Mouse (Mus musculus): ENCODE data around the gene Fam204a. TPM values are rescaled to one million over a fixed set of nuclear protein-coding genes. Genes with fewer than 3 reads are reported as not detected.

Fam204a gene
- polyA plus RNA-seq, 1 experiment from 2014 or later: 36.1 TPM

- Histone ChIP-seq H3K36me3 (ENCODE audit: control insufficient read depth, insufficient read depth, low read length) (no peaks in the 10 kb centered on the region), H3K27me3 (ENCODE audit: control insufficient read depth, insufficient read depth, low read length) (no peaks in the 10 kb centered on the region), H3K9me3 (ENCODE audit: control insufficient read depth, low read length) (no peaks in the 10 kb centered on the region), H3K4me1 (replicated peaks; ENCODE audit: control insufficient read depth, insufficient read depth) (no peaks in the 10 kb centered on the region), H3K9ac (ENCODE audit: low read length) (no peak overlapping the region), H3K27ac (replicated peaks) (no peak overlapping the region), H3K4me2 (replicated peaks; ENCODE audit: low read depth) (no peak overlapping the region), H3K4me3 (ENCODE audit: low read depth, low read length) (no peak overlapping the region)
- DNase-seq (ENCODE audit: low spot score) (no peak), ATAC-seq (ENCODE audit: low FRiP score, low TSS enrichment) (no peak)
- TF ChIP-seq EP300 (optimal IDR thresholded peaks at IDR 0.05): no peak
- no peak for TF ChIP-seq CTCF (IDR thresholded peaks at IDR 0.05; ENCODE audit: low read depth)
Observed at GRCm38 (mm10) chr19:60208173-60208572, 18.3 kb downstream of the Fam204a start.

DNA sequence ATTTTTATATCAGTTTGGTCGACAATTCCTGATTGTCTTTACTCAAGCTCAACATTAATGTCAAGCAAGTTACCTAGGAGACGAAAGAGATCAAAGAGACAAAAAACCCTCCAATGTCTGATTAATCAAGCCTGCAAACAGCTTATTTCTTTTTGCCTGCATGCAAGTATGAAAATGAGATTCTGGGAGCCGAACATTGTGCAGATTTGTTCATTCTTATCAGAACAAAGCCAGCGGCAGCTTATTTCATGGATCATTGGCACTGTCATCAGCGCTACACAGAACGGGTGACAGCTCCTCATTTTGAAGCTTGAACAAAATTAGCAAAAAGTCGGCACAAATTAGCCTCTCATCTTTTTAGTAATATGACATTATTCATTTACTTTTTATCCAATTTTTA, 22.3 kb downstream of the Fam204a start:
- Histone ChIP-seq H3K4me3 (ENCODE audit: low read depth, low read length) (no peak overlapping the region), H3K9ac (ENCODE audit: low read length) (no peak overlapping the region), H3K27me3 (ENCODE audit: control insufficient read depth, insufficient read depth, low read length) (no peaks in the 10 kb centered on the region), H3K4me1 (replicated peaks; ENCODE audit: control insufficient read depth, insufficient read depth) (no peaks in the 10 kb centered on the region), H3K4me2 (replicated peaks; ENCODE audit: low read depth) (no peak overlapping the region), H3K36me3 (ENCODE audit: control insufficient read depth, insufficient read depth, low read length) (no peaks in the 10 kb centered on the region), H3K9me3 (ENCODE audit: control insufficient read depth, low read length) (no peaks in the 10 kb centered on the region), H3K27ac (replicated peaks) (no peak overlapping the region)
- TF ChIP-seq EP300 (optimal IDR thresholded peaks at IDR 0.05) (no peak), CTCF (IDR thresholded peaks at IDR 0.05; ENCODE audit: low read depth) (no peak)
- DNase-seq (ENCODE audit: low spot score): no peak
- no peak for ATAC-seq (ENCODE audit: low FRiP score, low TSS enrichment)
- 72% methylated on average over 7 of the region's 7 CpGs for WGBS

GRCm38 (mm10) chr19:60200294-60200693, 26.2 kb downstream of the Fam204a start:
- no peak for DNase-seq (ENCODE audit: low spot score)
- H3K4me1 ChIP-seq (replicated peaks; ENCODE audit: control insufficient read depth, insufficient read depth): no peaks in the 10 kb centered on the region
- no peak overlapping the region for H3K27ac ChIP-seq (replicated peaks)
- H3K36me3 ChIP-seq (ENCODE audit: control insufficient read depth, insufficient read depth, low read length): no peaks in the 10 kb centered on the region
- no peaks in the 10 kb centered on the region for H3K27me3 ChIP-seq (ENCODE audit: control insufficient read depth, insufficient read depth, low read length)
- no peak overlapping the region for H3K4me2 ChIP-seq (replicated peaks; ENCODE audit: low read depth)
- WGBS: 54% methylated on average over 2 of the region's 2 CpGs
- no peak overlapping the region for H3K9ac ChIP-seq (ENCODE audit: low read length)
- no peak overlapping the region for H3K4me3 ChIP-seq (ENCODE audit: low read depth, low read length)
- ATAC-seq (ENCODE audit: low FRiP score, low TSS enrichment): no peak
- H3K9me3 ChIP-seq (ENCODE audit: control insufficient read depth, low read length): no peaks in the 10 kb centered on the region
- no peak for TF ChIP-seq CTCF (IDR thresholded peaks at IDR 0.05; ENCODE audit: low read depth)
- TF ChIP-seq EP300 (optimal IDR thresholded peaks at IDR 0.05): no peak

DNA sequence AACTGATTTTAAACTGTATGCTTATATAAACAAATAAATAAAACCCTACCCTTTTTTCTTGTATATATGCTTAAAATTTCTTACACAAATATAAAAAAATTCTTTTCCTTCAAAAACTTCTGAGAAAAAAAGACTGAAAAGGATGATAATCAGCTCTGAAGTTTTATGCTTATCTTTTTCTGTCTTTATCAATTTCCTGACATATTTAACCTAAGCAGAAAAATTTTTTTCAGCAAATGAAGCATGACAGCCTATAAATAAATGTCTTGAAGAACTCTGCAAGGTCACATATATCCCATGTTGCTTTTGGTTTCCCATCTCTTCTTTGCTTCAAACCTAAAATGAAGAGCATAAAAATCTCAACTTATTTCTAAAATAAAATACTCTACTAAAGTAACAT, 27.3 kb downstream of the Fam204a start:
- Histone ChIP-seq H3K9me3 (ENCODE audit: control insufficient read depth, low read length) (no peaks in the 10 kb centered on the region), H3K27me3 (ENCODE audit: control insufficient read depth, insufficient read depth, low read length) (no peaks in the 10 kb centered on the region), H3K4me3 (ENCODE audit: low read depth, low read length) (no peak overlapping the region), H3K4me1 (replicated peaks; ENCODE audit: control insufficient read depth, insufficient read depth) (no peaks in the 10 kb centered on the region), H3K27ac (replicated peaks) (no peak overlapping the region), H3K36me3 (ENCODE audit: control insufficient read depth, insufficient read depth, low read length) (no peaks in the 10 kb centered on the region), H3K4me2 (replicated peaks; ENCODE audit: low read depth) (no peak overlapping the region), H3K9ac (ENCODE audit: low read length) (no peak overlapping the region)
- TF ChIP-seq EP300 (optimal IDR thresholded peaks at IDR 0.05): no peak
- TF ChIP-seq CTCF (IDR thresholded peaks at IDR 0.05; ENCODE audit: low read depth): no peak
- ATAC-seq (ENCODE audit: low FRiP score, low TSS enrichment): no peak
- DNase-seq (ENCODE audit: low spot score): no peak

- no peak overlapping the region for H3K4me2 ChIP-seq (replicated peaks; ENCODE audit: low read depth)
- H3K36me3 ChIP-seq (ENCODE audit: control insufficient read depth, insufficient read depth, low read length): no peaks in the 10 kb centered on the region
- H3K4me3 ChIP-seq (ENCODE audit: low read depth, low read length): no peak overlapping the region
- no peaks in the 10 kb centered on the region for H3K27me3 ChIP-seq (ENCODE audit: control insufficient read depth, insufficient read depth, low read length)
- no peak overlapping the region for H3K9ac ChIP-seq (ENCODE audit: low read length)
- no peak overlapping the region for H3K27ac ChIP-seq (replicated peaks)
- TF ChIP-seq CTCF (IDR thresholded peaks at IDR 0.05; ENCODE audit: low read depth): no peak
- no peak for TF ChIP-seq EP300 (optimal IDR thresholded peaks at IDR 0.05)
- WGBS: 88% methylated on average over 4 of the region's 4 CpGs
- ATAC-seq (ENCODE audit: low FRiP score, low TSS enrichment): no peak
- no peak for DNase-seq (ENCODE audit: low spot score)
- no peaks in the 10 kb centered on the region for H3K4me1 ChIP-seq (replicated peaks; ENCODE audit: control insufficient read depth, insufficient read depth)
- H3K9me3 ChIP-seq (ENCODE audit: control insufficient read depth, low read length): no peaks in the 10 kb centered on the region
Observed at GRCm38 (mm10) chr19:60192790-60193189, 33.7 kb downstream of the Fam204a start.

- Histone ChIP-seq H3K27ac (replicated peaks) (no peak overlapping the region), H3K4me1 (replicated peaks; ENCODE audit: control insufficient read depth, insufficient read depth) (no peaks in the 10 kb centered on the region), H3K9ac (ENCODE audit: low read length) (no peak overlapping the region), H3K9me3 (ENCODE audit: control insufficient read depth, low read length) (no peaks in the 10 kb centered on the region), H3K27me3 (ENCODE audit: control insufficient read depth, insufficient read depth, low read length) (no peaks in the 10 kb centered on the region), H3K4me2 (replicated peaks; ENCODE audit: low read depth) (no peak overlapping the region), H3K36me3 (ENCODE audit: control insufficient read depth, insufficient read depth, low read length) (no peaks in the 10 kb centered on the region), H3K4me3 (ENCODE audit: low read depth, low read length) (no peak overlapping the region)
- TF ChIP-seq CTCF (IDR thresholded peaks at IDR 0.05; ENCODE audit: low read depth) (no peak), EP300 (optimal IDR thresholded peaks at IDR 0.05) (no peak)
- ATAC-seq (ENCODE audit: low FRiP score, low TSS enrichment) (no peak), DNase-seq (ENCODE audit: low spot score) (no peak)
- WGBS: 69% methylated on average over 2 of the region's 2 CpGs
Observed at GRCm38 (mm10) chr19:60189206-60189605, 37.3 kb downstream of the Fam204a start.
